Mouse (Mus musculus) testis, adult 2 months (tissue): ENCODE measurements around the gene P2rx6.

Experiments
- CTCF ChIP-seq: fragments of 200-500 bp; IDR thresholded peaks from 2 replicates; pipeline ENCODE4 v1.5.1; 2012; ENCODE audit warnings: low read depth, mild to moderate bottlenecking, inconsistent platforms, low read length, moderate library complexity; ENCODE audit not compliant: control insufficient read depth, insufficient read depth, insufficient replicate concordance
- POLR2A ChIP-seq: fragments of 200-500 bp; IDR thresholded peaks from 2 replicates; pipeline ENCODE4 v1.6.1; 2012; ENCODE audit warnings: low read depth, mild to moderate bottlenecking, inconsistent platforms, low read length, moderate library complexity; ENCODE audit not compliant: control insufficient read depth

- TF ChIP-seq POLR2A (no peak), CTCF (no peak)
Observed at GRCm38 (mm10) chr16:17590731-17591130, 29.0 kb downstream of the P2rx6 start.
